In genomic region chr10:17487460-17487859, GRCm38 (mm10) we compare ENCODE assay signal across 21 mouse cellular contexts.
DNase-seq lines count a peak whose midpoint lies in the region; ATAC-seq lines count a peak whose summit lies in the region.
"Had no signal": no experiment of that assay in that cellular context is flagged by ENCODE, and none has a peak within 500 bp of the region (broad histone marks: within the 10 kb centered on the region; RNA-seq: fewer than 3 reads in every experiment).

No protein-coding gene starts in this region.

- H3K4me3 ChIP-seq in midbrain, embryonic 10.5 days, result no peak overlapping the region
- H3K4me3 ChIP-seq in midbrain, embryonic 16.5 days (ENCODE audit: low read depth, low read length), result no peak overlapping the region
- no peak overlapping the region for H3K4me3 ChIP-seq in midbrain, embryonic 12.5 days
- no peak overlapping the region for H3K4me3 ChIP-seq in midbrain, embryonic 13.5 days (replicated peaks)
- H3K4me3 ChIP-seq: embryonic facial prominence, embryonic 13.5 days; embryonic facial prominence, embryonic 15.5 days; erythroblast, embryonic 14.5 days; forebrain, embryonic 13.5 days had no signal

- no peak overlapping the region for H3K4me2 ChIP-seq in midbrain, embryonic 16.5 days (ENCODE audit: low read length)
- H3K4me2 ChIP-seq in midbrain, embryonic 12.5 days (replicated peaks), result no peak overlapping the region
- no peak overlapping the region for H3K4me2 ChIP-seq in midbrain, embryonic 13.5 days (replicated peaks)
- H3K4me2 ChIP-seq: embryonic facial prominence, embryonic 13.5 days; embryonic facial prominence, embryonic 15.5 days; forebrain, embryonic 13.5 days had no signal

- H3K4me1 ChIP-seq in midbrain, embryonic 10.5 days, result peaks cover 18% of the 10 kb centered on the region
- no peaks in the 10 kb centered on the region for H3K4me1 ChIP-seq in midbrain, embryonic 16.5 days (ENCODE audit: control insufficient read depth, insufficient read depth, low read length)
- H3K4me1 ChIP-seq in midbrain, embryonic 12.5 days, result peaks cover 4% of the 10 kb centered on the region; the same call in 1 of the 2 replicates
- H3K4me1 ChIP-seq in midbrain, embryonic 13.5 days (replicated peaks), result peaks cover 5% of the 10 kb centered on the region; the same call in 1 of the 2 replicates
- H3K4me1 ChIP-seq: embryonic facial prominence, embryonic 13.5 days; embryonic facial prominence, embryonic 15.5 days had no signal

- no peak overlapping the region for H3K9ac ChIP-seq in midbrain, embryonic 16.5 days (ENCODE audit: low read depth, low read length)
- H3K9ac ChIP-seq in midbrain, embryonic 12.5 days (replicated peaks), result no peak overlapping the region
- no peak overlapping the region for H3K9ac ChIP-seq in midbrain, embryonic 13.5 days (replicated peaks)
- H3K9ac ChIP-seq: embryonic facial prominence, embryonic 13.5 days; embryonic facial prominence, embryonic 15.5 days; forebrain, embryonic 13.5 days had no signal

- no peaks in the 10 kb centered on the region for H3K9me3 ChIP-seq in midbrain, embryonic 10.5 days (replicated peaks)
- no peaks in the 10 kb centered on the region for H3K9me3 ChIP-seq in midbrain, embryonic 16.5 days (replicated peaks; ENCODE audit: control insufficient read depth, low read length, poor library complexity, severe bottlenecking)
- H3K9me3 ChIP-seq in midbrain, embryonic 12.5 days, result no peaks in the 10 kb centered on the region
- H3K9me3 ChIP-seq in midbrain, embryonic 13.5 days, result no peaks in the 10 kb centered on the region
- H3K9me3 ChIP-seq: embryonic facial prominence, embryonic 13.5 days; embryonic facial prominence, embryonic 15.5 days; forebrain, embryonic 13.5 days had no signal

- peak; percentile 15 for DNase-seq in heart, adult 11 months
- no peak for DNase-seq in heart, postnatal 25 days (ENCODE audit: low spot score)
- DNase-seq in midbrain, embryonic 10.5 days (ENCODE audit: low spot score), result no peak
- DNase-seq: adrenal gland, adult 2 months; adrenal gland, postnatal 10 days; adrenal gland, postnatal 25 days; cerebellum, adult 11 months; cerebellum, adult 18-20 months; cerebellum, adult 8-10 months; cerebellum, adult 9-11 months; cerebellum, postnatal 14 days; cerebellum, postnatal 36 days; embryo, embryonic 11 days had no signal

- no peaks in the 10 kb centered on the region for H3K27me3 ChIP-seq in midbrain, embryonic 10.5 days (ENCODE audit: low read depth, poor library complexity, severe bottlenecking)
- H3K27me3 ChIP-seq in midbrain, embryonic 16.5 days (ENCODE audit: control insufficient read depth, insufficient read depth, low read depth, low read length), result no peaks in the 10 kb centered on the region
- H3K27me3 ChIP-seq in midbrain, embryonic 12.5 days, result no peaks in the 10 kb centered on the region
- H3K27me3 ChIP-seq in midbrain, embryonic 13.5 days, result no peaks in the 10 kb centered on the region
- H3K27me3 ChIP-seq: embryonic facial prominence, embryonic 13.5 days; embryonic facial prominence, embryonic 15.5 days; forebrain, embryonic 13.5 days had no signal

- no peaks in the 10 kb centered on the region for H3K36me3 ChIP-seq in midbrain, embryonic 10.5 days
- no peaks in the 10 kb centered on the region for H3K36me3 ChIP-seq in midbrain, embryonic 16.5 days (ENCODE audit: control insufficient read depth, insufficient read depth, low read length)
- no peaks in the 10 kb centered on the region for H3K36me3 ChIP-seq in midbrain, embryonic 12.5 days
- no peaks in the 10 kb centered on the region for H3K36me3 ChIP-seq in midbrain, embryonic 13.5 days
- H3K36me3 ChIP-seq: embryonic facial prominence, embryonic 13.5 days; embryonic facial prominence, embryonic 15.5 days had no signal

- intact Hi-C loops in heart, postnatal 25 days (cut with DNase I), result no loop called here

- peak overlapping the region; percentile 55 for H3K27ac ChIP-seq in midbrain, embryonic 10.5 days (replicated peaks)
- H3K27ac ChIP-seq in midbrain, embryonic 16.5 days (ENCODE audit: low read length), result no peak overlapping the region
- H3K27ac ChIP-seq in midbrain, embryonic 12.5 days (replicated peaks), result no peak overlapping the region
- H3K27ac ChIP-seq in midbrain, embryonic 13.5 days, result no peak overlapping the region
- H3K27ac ChIP-seq: embryonic facial prominence, embryonic 13.5 days; embryonic facial prominence, embryonic 15.5 days; forebrain, embryonic 13.5 days had no signal

- ATAC-seq in midbrain, embryonic 16.5 days, result no peak
- ATAC-seq in midbrain, embryonic 12.5 days (ENCODE audit: low FRiP score, low read depth), result peak; percentile 73; the same call in 1 of the 2 replicates
- ATAC-seq in midbrain, embryonic 13.5 days, result no peak
- ATAC-seq: forebrain, embryonic 13.5 days; forebrain, embryonic 16.5 days had no signal

- 63% methylated on average over 5 of the region's 5 CpGs for WGBS in midbrain, embryonic 10.5 days
- WGBS in midbrain, embryonic 16.5 days, result 49% methylated on average over 5 of the region's 5 CpGs
- 58% methylated on average over 5 of the region's 5 CpGs for WGBS in midbrain, embryonic 12.5 days
- 45% methylated on average over 5 of the region's 5 CpGs for WGBS in midbrain, embryonic 13.5 days
